Mouse (Mus musculus): ENCODE data around the gene Rps26.

The Rps26 gene

GRCm38 (mm10) chr10:128626311-128627310, at the start of gene Rps26:
Gene Rps26, minus strand, starts transcription at chr10:128626747.
- H3K36me3 ChIP-seq (ENCODE audit: control insufficient read depth, insufficient read depth, low read length, poor library complexity, severe bottlenecking): peaks cover 5% of the 10 kb centered on the region; the same call in 1 of the 2 replicates
- H3K27me3 ChIP-seq (ENCODE audit: control insufficient read depth, insufficient read depth, low read length, poor library complexity, severe bottlenecking): no peaks in the 10 kb centered on the region
- DNase-seq (ENCODE audit: low read depth, low spot score): peak; percentile 98

- no peaks in the 10 kb centered on the region for H3K27me3 ChIP-seq (ENCODE audit: control insufficient read depth, insufficient read depth, low read length, poor library complexity, severe bottlenecking)
- DNase-seq (ENCODE audit: low read depth, low spot score): peak; percentile 74
- H3K36me3 ChIP-seq (ENCODE audit: control insufficient read depth, insufficient read depth, low read length, poor library complexity, severe bottlenecking): peaks cover 3% of the 10 kb centered on the region; the same call in 1 of the 2 replicates
Observed at GRCm38 (mm10) chr10:128674469-128675008, 48.0 kb upstream of the Rps26 start.

- Histone ChIP-seq H3K36me3 (ENCODE audit: control insufficient read depth, insufficient read depth, low read length, poor library complexity, severe bottlenecking) (peaks cover 3% of the 10 kb centered on the region; the same call in 1 of the 2 replicates), H3K27me3 (ENCODE audit: control insufficient read depth, insufficient read depth, low read length, poor library complexity, severe bottlenecking) (no peaks in the 10 kb centered on the region)
- peak; percentile 86 for DNase-seq (ENCODE audit: low read depth, low spot score)
Observed at GRCm38 (mm10) chr10:128673763-128674468, 47.4 kb upstream of the Rps26 start, which contains the start of gene Suox. Gene Suox, minus strand, starts transcription at chr10:128674073.

GRCm38 (mm10) chr10:128671148-128671547, 44.6 kb upstream of the Rps26 start:
- no peak for DNase-seq (ENCODE audit: low read depth, low spot score)
- no peaks in the 10 kb centered on the region for H3K27me3 ChIP-seq (ENCODE audit: control insufficient read depth, insufficient read depth, low read length, poor library complexity, severe bottlenecking)
- H3K36me3 ChIP-seq (ENCODE audit: control insufficient read depth, insufficient read depth, low read length, poor library complexity, severe bottlenecking): peaks cover under 1% of the 10 kb centered on the region; the same call in 1 of the 2 replicates

GRCm38 (mm10) chr10:128668790-128669672, 42.5 kb upstream of the Rps26 start:
- no peaks in the 10 kb centered on the region for H3K27me3 ChIP-seq (ENCODE audit: control insufficient read depth, insufficient read depth, low read length, poor library complexity, severe bottlenecking)
- peak; percentile 67 for DNase-seq (ENCODE audit: low read depth, low spot score)
- no peaks in the 10 kb centered on the region for H3K36me3 ChIP-seq (ENCODE audit: control insufficient read depth, insufficient read depth, low read length, poor library complexity, severe bottlenecking)

GRCm38 (mm10) chr10:128665806-128666205, 39.3 kb upstream of the Rps26 start:
- H3K36me3 ChIP-seq (ENCODE audit: control insufficient read depth, insufficient read depth, low read length, poor library complexity, severe bottlenecking): no peaks in the 10 kb centered on the region
- no peak for DNase-seq (ENCODE audit: low read depth, low spot score)
- no peaks in the 10 kb centered on the region for H3K27me3 ChIP-seq (ENCODE audit: control insufficient read depth, insufficient read depth, low read length, poor library complexity, severe bottlenecking)

GRCm38 (mm10) chr10:128665307-128665706, 38.8 kb upstream of the Rps26 start:
- Histone ChIP-seq H3K27me3 (ENCODE audit: control insufficient read depth, insufficient read depth, low read length, poor library complexity, severe bottlenecking) (no peaks in the 10 kb centered on the region), H3K36me3 (ENCODE audit: control insufficient read depth, insufficient read depth, low read length, poor library complexity, severe bottlenecking) (no peaks in the 10 kb centered on the region)
- DNase-seq (ENCODE audit: low read depth, low spot score): no peak

- no peaks in the 10 kb centered on the region for H3K27me3 ChIP-seq (ENCODE audit: control insufficient read depth, insufficient read depth, low read length, poor library complexity, severe bottlenecking)
- no peaks in the 10 kb centered on the region for H3K36me3 ChIP-seq (ENCODE audit: control insufficient read depth, insufficient read depth, low read length, poor library complexity, severe bottlenecking)
- no peak for DNase-seq (ENCODE audit: low read depth, low spot score)
Observed at GRCm38 (mm10) chr10:128664808-128665207, 38.3 kb upstream of the Rps26 start.

- Histone ChIP-seq H3K27me3 (ENCODE audit: control insufficient read depth, insufficient read depth, low read length, poor library complexity, severe bottlenecking) (no peaks in the 10 kb centered on the region), H3K36me3 (ENCODE audit: control insufficient read depth, insufficient read depth, low read length, poor library complexity, severe bottlenecking) (no peaks in the 10 kb centered on the region)
- DNase-seq (ENCODE audit: low read depth, low spot score): no peak
Observed at GRCm38 (mm10) chr10:128663441-128664220, 37.1 kb upstream of the Rps26 start.

GRCm38 (mm10) chr10:128662465-128662864, 35.9 kb upstream of the Rps26 start:
- Histone ChIP-seq H3K36me3 (ENCODE audit: control insufficient read depth, insufficient read depth, low read length, poor library complexity, severe bottlenecking) (no peaks in the 10 kb centered on the region), H3K27me3 (ENCODE audit: control insufficient read depth, insufficient read depth, low read length, poor library complexity, severe bottlenecking) (no peaks in the 10 kb centered on the region)
- no peak for DNase-seq (ENCODE audit: low read depth, low spot score)

- Histone ChIP-seq H3K36me3 (ENCODE audit: control insufficient read depth, insufficient read depth, low read length, poor library complexity, severe bottlenecking) (no peaks in the 10 kb centered on the region), H3K27me3 (ENCODE audit: control insufficient read depth, insufficient read depth, low read length, poor library complexity, severe bottlenecking) (no peaks in the 10 kb centered on the region; the same call in 1 of the 2 replicates)
- DNase-seq (ENCODE audit: low read depth, low spot score): no peak
Observed at GRCm38 (mm10) chr10:128659490-128659889, 32.9 kb upstream of the Rps26 start.

GRCm38 (mm10) chr10:128657844-128658243, 31.3 kb upstream of the Rps26 start:
- no peak for DNase-seq (ENCODE audit: low read depth, low spot score)
- Histone ChIP-seq H3K27me3 (ENCODE audit: control insufficient read depth, insufficient read depth, low read length, poor library complexity, severe bottlenecking) (no peaks in the 10 kb centered on the region; the same call in 1 of the 2 replicates), H3K36me3 (ENCODE audit: control insufficient read depth, insufficient read depth, low read length, poor library complexity, severe bottlenecking) (no peaks in the 10 kb centered on the region)

GRCm38 (mm10) chr10:128656731-128657130, 30.2 kb upstream of the Rps26 start:
- H3K27me3 ChIP-seq (ENCODE audit: control insufficient read depth, insufficient read depth, low read length, poor library complexity, severe bottlenecking): no peaks in the 10 kb centered on the region; the same call in 1 of the 2 replicates
- no peaks in the 10 kb centered on the region for H3K36me3 ChIP-seq (ENCODE audit: control insufficient read depth, insufficient read depth, low read length, poor library complexity, severe bottlenecking)
- DNase-seq (ENCODE audit: low read depth, low spot score): no peak
